Mouse (Mus musculus) splenic B cell, adult 2 months (primary cell): Measurements from ENCODE around the gene Hivep3.

ENCODE experiments used
- DNase-seq: peaks from one replicate; pipeline ENCODE4 v3.0.0-alpha.2; 2011; ENCODE audit warnings: low read depth, low spot score
- H3K27me3 ChIP-seq: 2 replicates; pipeline ENCODE4 v1.6.1; 2012; ENCODE audit warnings: mild to moderate bottlenecking, low read length, moderate library complexity, mixed read lengths; ENCODE audit not compliant: control insufficient read depth, poor library complexity, insufficient read depth, severe bottlenecking
- H3K36me3 ChIP-seq: 2 replicates; pipeline ENCODE4 v1.6.1; 2012; ENCODE audit warnings: mild to moderate bottlenecking, low read length, moderate library complexity, mixed read lengths; ENCODE audit not compliant: control insufficient read depth, poor library complexity, insufficient read depth, severe bottlenecking

The Hivep3 gene

GRCm38 (mm10) chr4:120161166-120161949, 427.8 kb downstream of the Hivep3 start, which contains the start of gene Edn2:
Edn2 (plus strand) TSS chr4:120161206.
- DNase-seq = no peak
- Histone ChIP-seq H3K27me3 (no peaks in the 10 kb centered on the region; the same call in 1 of the 2 replicates), H3K36me3 (no peaks in the 10 kb centered on the region)

DNA sequence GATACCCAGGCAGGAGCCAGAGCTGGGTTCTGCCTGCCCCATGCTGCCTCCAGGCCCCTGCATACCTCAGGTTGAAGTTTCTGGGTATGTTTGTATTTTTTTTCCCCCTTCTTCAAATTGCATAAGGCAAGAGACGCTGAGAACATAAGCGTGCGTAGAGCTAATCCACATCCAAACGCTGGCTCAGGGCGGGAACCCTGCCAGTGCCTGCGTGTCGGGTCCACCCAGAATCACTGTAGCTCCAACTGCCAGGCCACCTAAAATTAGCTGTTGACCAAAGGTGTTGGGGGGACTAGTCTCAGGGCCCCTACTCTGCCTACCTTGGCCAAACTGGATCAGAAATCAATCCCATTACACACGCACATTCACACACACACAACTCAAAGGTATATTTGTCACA, 429.0 kb downstream of the Hivep3 start:
- H3K36me3 ChIP-seq = no peaks in the 10 kb centered on the region
- DNase-seq = no peak
- no peaks in the 10 kb centered on the region; the same call in 1 of the 2 replicates for H3K27me3 ChIP-seq

DNA sequence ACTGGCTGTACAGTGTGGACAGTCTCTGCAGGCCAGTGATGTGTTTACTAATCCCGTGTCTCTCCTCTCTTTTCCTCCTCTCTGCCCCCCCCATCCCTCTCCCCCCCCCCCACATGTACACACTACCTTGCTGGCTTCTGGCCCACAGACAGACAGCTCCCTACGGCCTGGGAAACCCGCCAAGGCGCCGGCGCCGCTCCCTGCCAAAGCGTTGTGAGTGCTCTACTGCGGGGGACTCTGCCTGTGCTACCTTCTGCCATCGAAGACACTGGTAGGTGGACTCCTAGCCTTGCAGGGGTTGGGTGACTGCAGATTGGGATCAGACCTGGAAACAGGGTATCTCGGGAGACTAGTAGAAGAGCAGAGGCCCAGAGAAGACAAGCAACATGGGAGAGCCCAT, 429.7 kb downstream of the Hivep3 start:
- H3K27me3 ChIP-seq = no peaks in the 10 kb centered on the region; the same call in 1 of the 2 replicates
- no peak for DNase-seq
- H3K36me3 ChIP-seq = no peaks in the 10 kb centered on the region

DNA sequence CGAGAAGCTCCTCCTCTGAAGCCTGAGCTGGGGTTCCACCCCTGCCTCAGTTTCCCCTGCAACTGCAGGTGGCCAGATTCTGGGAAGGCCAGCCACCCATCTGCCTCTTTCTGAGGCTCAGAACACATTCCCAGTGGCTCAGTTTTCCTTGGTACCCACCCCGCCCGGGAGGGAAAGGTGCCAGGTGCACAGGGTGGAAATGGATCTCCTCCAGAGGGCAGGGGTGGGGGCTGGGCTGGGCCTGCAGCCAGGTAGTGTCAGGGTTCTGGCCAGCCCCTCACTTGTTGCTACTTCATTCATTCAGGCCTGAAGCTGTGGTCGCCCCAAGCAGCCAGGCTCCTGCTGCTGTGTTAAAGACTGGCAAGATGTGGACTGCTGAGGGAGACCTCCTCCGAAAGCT, 430.7 kb downstream of the Hivep3 start:
- H3K27me3 ChIP-seq = no peaks in the 10 kb centered on the region; the same call in 1 of the 2 replicates
- H3K36me3 ChIP-seq = no peaks in the 10 kb centered on the region
- DNase-seq = no peak

- H3K36me3 ChIP-seq = no peaks in the 10 kb centered on the region
- no peak for DNase-seq
- H3K27me3 ChIP-seq = no peaks in the 10 kb centered on the region
These were observed 434.2 kb downstream of the Hivep3 start for GRCm38 (mm10) chr4:120167778-120168177.

GRCm38 (mm10) chr4:120168346-120168745, 434.8 kb downstream of the Hivep3 start:
- no peak for DNase-seq
- H3K36me3 ChIP-seq = no peaks in the 10 kb centered on the region
- no peaks in the 10 kb centered on the region for H3K27me3 ChIP-seq

- Histone ChIP-seq H3K36me3 (no peaks in the 10 kb centered on the region), H3K27me3 (no peaks in the 10 kb centered on the region)
- DNase-seq = no peak
These were observed 436.9 kb downstream of the Hivep3 start for GRCm38 (mm10) chr4:120170387-120170936.

DNA sequence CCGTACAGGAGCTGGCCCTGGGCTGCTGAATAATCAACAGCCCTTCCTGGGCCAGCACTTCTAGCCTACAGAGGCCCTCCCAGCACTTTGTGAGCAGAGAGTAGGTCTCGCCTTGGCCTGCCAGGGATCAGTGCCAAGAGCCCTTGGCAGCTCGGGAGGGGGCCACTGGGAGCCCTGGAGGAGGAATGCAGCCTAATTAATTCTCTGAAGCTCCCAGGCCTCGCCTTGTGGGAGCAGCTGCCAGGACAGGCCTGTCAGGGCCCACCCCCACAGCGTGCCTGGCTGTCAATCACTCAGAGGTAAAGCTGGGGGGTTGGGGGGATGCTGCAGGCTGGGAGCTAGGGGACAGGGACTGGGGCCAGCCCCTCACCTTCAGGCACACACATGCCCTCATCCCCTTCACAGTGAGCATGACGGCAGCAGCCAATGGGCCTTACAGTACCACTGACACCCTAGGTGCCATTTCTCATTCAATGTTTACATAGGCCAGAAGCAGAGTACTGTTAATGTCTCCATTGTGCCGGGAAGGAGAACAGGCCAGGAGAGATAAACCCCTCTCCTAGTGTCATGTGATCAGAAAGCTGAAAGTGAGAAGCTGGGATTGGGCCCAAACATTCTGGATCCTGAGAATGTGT, 438.6 kb downstream of the Hivep3 start:
- no peaks in the 10 kb centered on the region for H3K36me3 ChIP-seq
- no peaks in the 10 kb centered on the region for H3K27me3 ChIP-seq
- no peak for DNase-seq

GRCm38 (mm10) chr4:120179123-120179522, 445.5 kb downstream of the Hivep3 start:
- H3K27me3 ChIP-seq = no peaks in the 10 kb centered on the region
- DNase-seq = no peak
- H3K36me3 ChIP-seq = no peaks in the 10 kb centered on the region

GRCm38 (mm10) chr4:120180535-120180934, 447.0 kb downstream of the Hivep3 start:
- DNase-seq = no peak
- Histone ChIP-seq H3K36me3 (no peaks in the 10 kb centered on the region), H3K27me3 (no peaks in the 10 kb centered on the region)

DNA sequence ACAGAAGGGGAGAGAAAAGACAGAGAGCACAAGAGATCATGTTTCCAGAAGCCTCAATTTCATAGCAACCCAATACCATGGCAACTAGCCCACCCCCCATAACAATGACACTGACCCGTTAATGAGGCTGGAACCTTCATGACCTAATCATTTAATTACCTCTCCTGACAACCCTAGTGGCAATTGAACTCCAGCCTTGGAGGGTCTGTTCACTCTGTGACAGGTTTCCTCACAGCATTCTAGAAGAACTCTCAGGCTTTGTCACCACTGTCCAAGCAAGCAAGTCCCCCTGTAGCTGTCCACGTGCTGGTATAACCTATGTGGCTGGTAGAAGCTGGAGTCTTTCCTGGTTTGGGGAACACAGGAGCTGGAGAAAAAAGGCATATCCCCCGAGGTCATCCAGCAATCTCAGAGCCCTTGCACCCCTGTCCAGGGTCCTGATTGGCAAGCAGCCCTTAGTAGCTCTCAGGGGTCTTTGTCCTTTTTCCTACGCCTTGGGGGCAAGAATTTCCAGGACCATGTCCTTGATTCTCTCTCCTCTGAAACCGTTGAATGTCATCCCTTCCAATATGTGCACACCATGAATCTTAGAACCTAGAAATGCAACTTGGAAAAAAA, 450.9 kb downstream of the Hivep3 start:
- Histone ChIP-seq H3K36me3 (no peaks in the 10 kb centered on the region), H3K27me3 (no peaks in the 10 kb centered on the region)
- DNase-seq = no peak

DNA sequence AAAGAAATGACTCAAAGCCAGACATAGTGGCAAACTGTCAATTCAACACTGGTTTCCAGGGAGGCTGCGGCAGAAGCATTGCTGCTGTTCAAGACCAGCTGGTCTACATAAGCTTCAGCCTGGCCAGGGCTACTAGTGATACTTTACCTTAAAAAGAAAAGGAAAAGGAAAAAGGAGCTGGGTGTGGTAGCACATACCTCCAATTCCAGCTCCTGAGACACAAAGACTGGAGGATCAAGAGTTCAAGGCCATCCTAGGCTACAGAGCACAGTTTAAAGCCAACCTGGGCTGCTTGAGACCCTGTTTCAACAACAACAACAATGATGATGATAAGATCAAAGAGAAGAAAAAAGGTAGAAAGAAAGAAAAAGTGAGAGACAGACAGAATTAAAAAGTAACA, 452.9 kb downstream of the Hivep3 start:
- no peak for DNase-seq
- H3K36me3 ChIP-seq = no peaks in the 10 kb centered on the region

DNA sequence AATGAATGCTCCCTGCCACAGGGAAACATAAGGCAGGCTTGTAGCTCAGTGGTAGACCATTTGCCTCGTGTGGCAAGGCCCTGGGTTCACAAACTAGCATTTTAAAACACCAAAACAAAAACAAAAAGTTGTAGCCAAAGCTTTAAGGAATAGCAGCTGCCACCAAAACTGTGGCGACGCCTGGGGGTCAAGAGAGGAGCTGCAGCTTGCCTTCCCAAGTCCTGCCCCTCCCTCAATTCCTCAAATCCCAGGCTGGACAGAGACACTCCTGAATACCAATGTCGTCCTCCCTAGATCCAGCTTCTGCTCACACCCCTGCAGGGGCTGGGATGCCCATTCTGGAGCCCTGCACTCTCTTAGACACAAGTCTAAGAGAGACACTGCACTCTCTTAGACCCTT, 453.4 kb downstream of the Hivep3 start:
- H3K36me3 ChIP-seq = no peaks in the 10 kb centered on the region
- DNase-seq = no peak
- no peaks in the 10 kb centered on the region for H3K27me3 ChIP-seq

More for the DNA sequence above, 452.9 kb downstream of the Hivep3 start:
- no peaks in the 10 kb centered on the region for H3K27me3 ChIP-seq
